Mouse (Mus musculus): Measurements from ENCODE around the gene Anks1b.

The Anks1b gene

GRCm38 (mm10) chr10:90809911-90810590, 936.7 kb downstream of the Anks1b start:
- DNase-seq (ENCODE audit: low spot score in 2 of 2) = no peak

DNA sequence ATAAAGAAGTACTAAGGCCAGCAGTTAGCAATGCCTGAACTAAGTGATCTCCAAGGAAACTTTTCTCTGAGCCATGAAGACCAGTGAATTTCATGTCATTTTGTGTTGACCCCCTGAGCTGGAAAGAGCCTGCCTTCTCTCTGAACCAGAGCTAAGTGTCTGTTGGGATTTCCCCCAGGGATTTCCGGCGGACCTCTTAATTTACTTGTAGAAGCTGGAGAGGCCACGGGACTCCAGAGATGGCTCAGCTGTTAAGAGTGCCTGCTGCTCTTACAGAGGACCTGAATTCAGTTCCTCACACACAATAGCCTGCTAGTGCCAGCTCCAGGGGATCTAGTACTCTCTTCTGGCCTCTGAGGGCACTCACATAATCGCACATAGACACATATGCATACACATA, 938.1 kb downstream of the Anks1b start:
- no peak for DNase-seq (ENCODE audit: low spot score in 2 of 2)

DNA sequence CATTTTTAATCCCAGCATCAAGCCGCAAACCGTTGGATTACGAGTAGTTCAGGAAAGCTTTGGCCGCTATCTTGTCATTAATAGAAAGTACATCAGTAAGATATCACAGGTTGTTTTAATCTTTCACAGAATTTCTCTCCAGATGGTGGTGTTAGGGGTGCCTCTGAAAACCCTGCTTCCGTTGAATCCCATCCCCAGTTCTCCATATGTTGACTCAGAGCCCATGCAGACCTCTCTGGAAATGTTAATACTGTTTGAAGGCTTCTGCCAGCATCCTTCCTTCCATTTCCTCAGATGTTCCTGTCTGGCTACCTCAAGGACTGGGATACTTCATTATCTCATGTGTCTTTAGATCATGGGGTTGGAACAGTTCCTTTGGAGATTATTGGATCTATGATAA, 940.0 kb downstream of the Anks1b start:
- DNase-seq (ENCODE audit: low spot score in 2 of 2) = no peak

DNA sequence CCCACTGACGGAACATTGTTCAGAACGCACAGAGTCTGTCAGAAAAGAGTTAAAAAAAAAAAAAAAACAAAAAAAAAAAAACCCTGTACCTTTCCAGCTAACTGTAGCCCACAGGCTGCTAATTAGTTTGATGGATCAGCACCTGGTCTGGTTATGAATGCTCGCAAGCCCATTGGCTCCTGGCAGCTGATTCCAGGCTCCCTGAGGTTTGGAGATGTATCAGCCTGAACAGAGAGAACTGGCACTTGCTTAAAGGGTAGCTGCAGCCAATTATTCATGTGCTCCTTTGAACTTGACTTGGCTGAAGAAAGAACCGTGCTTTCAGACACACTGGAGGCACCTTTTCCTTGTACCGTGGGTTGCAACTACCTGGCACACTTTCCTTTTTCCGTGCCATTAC, 941.1 kb downstream of the Anks1b start:
- no peak for DNase-seq (ENCODE audit: low spot score in 2 of 2)

DNA sequence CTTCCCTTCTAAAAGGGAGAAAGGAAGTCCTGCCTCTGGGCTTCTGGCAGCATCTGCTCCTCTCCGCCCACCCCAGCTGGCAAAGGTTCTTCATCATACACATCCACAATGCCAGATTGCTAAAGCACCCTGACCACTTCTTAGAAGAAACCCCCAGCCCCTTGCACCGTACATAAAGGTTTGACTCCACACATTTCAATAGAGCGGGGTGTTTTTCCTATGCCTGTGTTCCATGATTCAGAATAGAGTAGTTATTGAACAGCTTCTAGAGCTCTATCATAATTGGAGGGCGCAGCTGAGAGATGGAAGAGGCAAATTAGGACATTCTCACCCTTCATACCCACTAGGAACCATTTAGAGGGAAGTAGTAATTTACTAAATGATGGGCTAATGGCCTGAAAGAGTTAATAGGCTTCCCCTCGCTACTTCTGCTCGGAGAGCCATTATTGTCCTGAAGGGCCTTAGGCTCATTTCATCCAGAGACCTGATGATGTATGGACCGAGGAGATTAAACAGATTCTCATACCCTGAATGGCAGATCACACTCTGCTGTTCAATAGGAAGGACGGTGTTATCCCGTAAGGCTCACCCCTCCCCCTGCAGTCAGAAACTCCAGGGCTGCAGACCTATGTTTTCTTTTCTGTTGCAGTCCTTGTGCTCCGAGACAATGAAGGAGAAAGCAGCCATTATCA, 945.1 kb downstream of the Anks1b start:
- no peak for DNase-seq (ENCODE audit: low spot score in 2 of 2)

DNA sequence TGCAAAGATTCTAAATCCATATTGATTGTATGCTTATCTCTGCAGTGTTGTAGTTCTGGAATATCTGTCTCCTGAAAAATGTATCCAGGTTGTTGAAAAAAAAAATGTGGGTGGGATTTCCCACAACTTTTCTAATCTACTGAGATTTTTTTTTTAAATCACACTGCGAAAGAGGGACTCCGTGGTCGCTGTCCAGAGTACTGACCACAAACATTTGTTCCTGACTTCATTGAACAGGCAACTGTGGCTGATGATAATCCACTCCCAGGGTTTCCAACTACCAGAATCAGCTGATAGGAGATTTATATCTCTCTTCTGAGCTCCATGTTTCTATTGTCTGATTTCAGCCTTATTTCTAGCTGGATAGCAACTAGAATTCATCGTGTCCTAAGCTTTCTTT, 950.1 kb downstream of the Anks1b start:
- DNase-seq (ENCODE audit: low spot score in 2 of 2) = no peak

GRCm38 (mm10) chr10:90824692-90825091, 951.4 kb downstream of the Anks1b start:
- no peak for DNase-seq (ENCODE audit: low spot score in 2 of 2)

DNA sequence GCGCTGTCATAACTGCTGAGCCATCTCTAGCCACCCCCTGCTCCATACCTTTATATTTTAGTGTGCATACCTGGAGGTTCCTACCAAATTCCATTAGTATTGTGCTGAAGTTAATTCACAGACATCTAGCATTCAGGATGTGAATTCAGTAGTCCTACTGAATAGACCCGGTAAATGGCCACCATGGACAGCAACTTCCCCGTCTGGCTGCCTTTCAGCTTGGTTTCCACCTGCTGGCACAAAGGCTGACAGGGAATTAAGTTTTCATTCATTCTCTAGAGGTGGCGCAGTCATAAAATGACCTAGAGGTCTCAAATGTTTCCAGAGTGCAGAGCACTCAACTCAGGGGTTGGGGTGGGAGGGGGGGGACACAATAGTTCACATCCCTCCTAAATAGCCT, 953.6 kb downstream of the Anks1b start:
- DNase-seq (ENCODE audit: low spot score in 2 of 2) = no peak

- DNase-seq (ENCODE audit: low spot score in 2 of 2) = peak; percentile 41 to 67
Observed at GRCm38 (mm10) chr10:90828581-90829393, 955.5 kb downstream of the Anks1b start.

DNA sequence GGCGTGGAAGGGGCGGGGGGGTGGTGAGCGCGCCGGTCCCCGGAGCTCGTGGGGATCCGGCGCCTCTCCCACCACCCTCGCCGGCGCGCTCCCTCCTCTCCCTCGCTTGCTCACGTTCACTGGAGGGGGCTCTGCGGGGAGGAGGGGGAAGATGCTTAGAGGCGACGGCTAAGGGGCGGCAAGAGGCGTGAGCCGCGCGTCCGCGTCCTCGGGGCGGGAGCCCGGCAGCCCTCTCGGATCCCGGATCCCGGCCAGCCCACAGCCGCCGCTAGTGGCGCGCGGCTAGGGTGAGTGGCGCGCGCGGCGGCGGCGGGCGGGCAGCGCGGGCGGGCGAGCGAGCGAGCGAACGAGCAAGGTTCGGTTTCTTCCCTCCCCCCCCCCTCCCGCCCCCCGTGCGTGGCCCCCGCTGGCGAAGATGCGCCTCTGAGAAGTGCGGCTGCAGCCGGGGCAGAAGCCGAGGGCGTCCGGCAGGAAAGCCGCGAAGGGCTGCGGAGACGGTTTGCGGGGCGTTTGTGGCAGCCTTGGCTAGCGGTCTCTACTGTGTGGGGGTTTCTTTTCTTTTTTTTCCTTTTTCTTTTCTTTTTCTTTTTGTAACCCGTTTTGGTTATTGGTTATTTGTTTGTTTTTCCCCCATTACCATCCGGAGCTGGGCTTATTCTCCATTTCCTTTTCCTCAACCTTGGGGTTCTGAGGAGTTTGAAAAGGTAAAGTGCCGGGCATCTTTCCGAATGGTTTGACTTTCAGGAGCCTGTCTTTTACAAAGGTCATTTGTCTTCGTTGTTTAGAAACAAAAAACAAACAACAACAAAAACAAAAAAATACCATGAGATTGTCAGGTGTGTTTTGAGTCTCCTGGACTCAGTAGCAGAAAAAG, 956.3 kb downstream of the Anks1b start:
- DNase-seq (ENCODE audit: low spot score in 2 of 2) = peak; percentile 42 to 61

- no peak for DNase-seq (ENCODE audit: low spot score in 2 of 2)
Observed at GRCm38 (mm10) chr10:90830268-90830585, 956.9 kb downstream of the Anks1b start.

- DNase-seq (ENCODE audit: low spot score in 2 of 2) = peak in 1 of 2 experiments; percentile 34
Observed at GRCm38 (mm10) chr10:90830591-90831287, 957.4 kb downstream of the Anks1b start.

GRCm38 (mm10) chr10:90831288-90831626, 957.9 kb downstream of the Anks1b start:
- DNase-seq (ENCODE audit: low spot score in 2 of 2) = no peak

DNA sequence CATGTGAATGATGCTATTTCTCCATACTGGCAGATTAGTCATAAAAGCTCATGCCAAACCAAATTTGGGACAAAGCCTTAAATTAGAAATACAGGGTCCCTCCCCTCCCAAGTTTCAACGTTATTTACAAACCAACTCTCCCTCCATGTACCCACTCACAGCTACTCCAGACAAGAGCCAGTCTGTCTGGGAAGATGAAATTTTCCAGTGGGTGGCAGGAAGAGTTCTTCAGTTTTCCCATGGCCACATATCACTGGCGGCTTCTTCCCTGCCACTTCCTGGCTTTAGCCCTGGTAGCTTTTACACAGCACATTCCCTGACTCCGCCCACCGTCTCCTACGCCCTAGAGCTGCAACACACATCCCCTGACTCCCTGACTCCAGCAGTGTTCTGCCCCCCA, 961.0 kb downstream of the Anks1b start:
- DNase-seq (ENCODE audit: low spot score in 2 of 2) = no peak

DNA sequence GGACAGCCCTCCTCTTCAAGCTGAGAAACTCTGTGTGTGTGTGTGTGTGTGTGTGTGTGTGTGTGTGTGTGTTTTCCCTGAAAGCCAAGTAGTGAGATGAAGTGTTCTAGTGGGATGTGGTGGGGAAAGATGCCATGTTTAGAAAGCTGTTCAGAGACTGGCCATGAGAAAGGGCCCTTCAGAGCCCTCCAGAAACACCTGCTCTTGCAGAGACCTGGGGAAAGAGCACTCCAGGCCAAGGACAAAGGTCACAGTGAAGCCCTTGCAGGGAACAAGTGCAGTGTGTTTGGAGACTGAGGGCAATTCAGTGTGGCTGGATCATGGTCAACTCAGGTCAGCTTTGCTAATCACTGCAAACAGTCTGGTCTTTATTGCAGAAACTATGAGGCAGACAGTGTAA, 961.9 kb downstream of the Anks1b start:
- DNase-seq (ENCODE audit: low spot score in 2 of 2) = peak in 1 of 2 experiments; percentile 40

GRCm38 (mm10) chr10:90839611-90840335, 966.5 kb downstream of the Anks1b start:
- DNase-seq (ENCODE audit: low spot score in 2 of 2) = no peak

DNA sequence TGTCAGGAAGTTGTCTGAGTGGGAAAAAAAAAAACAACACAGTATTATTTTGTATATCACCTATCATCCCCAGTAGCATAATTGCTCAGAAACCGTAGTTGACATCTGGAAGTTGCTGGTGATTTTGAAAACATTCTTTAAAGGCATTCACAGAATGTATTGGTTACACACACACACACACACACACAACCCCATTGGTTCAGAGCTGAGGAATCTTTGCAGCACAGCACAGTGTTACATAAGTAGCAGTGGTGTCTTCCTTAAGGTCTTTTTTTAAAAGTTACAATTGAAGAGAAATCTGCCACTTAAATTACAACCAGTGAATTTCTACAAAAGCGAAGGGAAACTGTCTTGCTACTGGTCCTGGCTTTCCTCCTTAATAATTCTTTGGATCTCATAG, 969.1 kb downstream of the Anks1b start:
- no peak for DNase-seq (ENCODE audit: low spot score in 2 of 2)

DNA sequence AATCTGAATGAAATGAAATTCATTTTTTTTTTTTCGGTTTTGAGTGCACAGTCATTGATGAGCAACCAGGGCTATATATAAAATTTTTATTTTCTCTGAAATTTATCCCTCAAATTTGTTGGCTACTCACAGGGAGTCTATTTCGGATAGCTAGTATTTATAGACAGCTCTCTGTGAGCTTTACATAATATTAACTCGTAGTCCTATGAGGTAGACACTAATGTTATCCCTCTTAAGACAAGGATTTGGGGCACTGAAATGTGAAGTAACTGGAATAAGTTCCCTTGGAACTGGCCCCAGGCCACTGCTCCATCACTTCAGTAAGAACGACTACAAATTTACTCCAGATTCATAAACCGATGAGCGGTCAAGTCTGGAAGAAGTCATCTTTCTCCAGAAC, 977.8 kb downstream of the Anks1b start:
- no peak for DNase-seq (ENCODE audit: low spot score in 2 of 2)

- DNase-seq (ENCODE audit: low spot score in 2 of 2) = no peak
Observed at GRCm38 (mm10) chr10:90851999-90852398, 978.7 kb downstream of the Anks1b start.

DNA sequence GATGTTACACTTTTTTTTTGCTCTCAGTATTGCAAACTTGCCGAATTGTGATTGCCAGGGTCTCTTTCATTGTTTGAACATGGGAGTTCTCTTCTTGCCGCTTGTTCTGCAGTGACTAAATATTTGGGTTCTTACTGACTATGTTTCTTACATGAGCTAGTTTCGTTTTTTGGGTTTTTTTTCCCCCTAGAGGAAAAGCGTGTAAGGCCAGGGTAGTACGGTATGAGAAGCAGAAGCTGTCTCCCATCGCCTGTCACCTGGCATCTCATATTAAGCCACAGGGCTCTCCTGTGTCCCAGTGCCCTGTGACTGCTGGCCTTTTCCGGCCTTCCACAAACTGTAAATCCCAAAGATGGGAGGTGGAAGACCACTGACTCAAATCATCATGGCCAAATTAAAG, 979.1 kb downstream of the Anks1b start:
- DNase-seq (ENCODE audit: low spot score in 2 of 2) = no peak

DNA sequence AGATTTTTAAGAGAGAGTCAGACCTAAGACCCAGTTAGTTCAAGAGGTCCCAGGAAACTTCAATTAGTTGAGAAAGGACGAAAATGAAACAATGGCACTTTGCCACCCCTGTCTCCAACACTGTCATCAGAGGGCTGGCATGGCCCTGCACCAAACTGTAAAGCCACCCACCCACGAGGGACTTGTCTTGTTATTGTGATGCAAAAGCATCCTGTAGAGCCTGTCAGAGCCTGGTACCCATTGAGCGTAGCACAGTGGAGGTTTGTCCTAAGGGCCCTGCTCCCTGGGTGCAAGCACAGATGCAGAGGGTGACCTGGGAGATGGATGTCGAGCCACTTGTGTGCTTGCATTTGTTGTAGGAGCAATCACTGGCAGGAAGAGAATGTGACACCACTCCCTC, 983.4 kb downstream of the Anks1b start:
- DNase-seq (ENCODE audit: low spot score in 2 of 2) = no peak

Data from frontal cortex, postnatal 10 days (tissue).